Mouse (Mus musculus) right cerebral cortex, postnatal 36 days (tissue): Measurements from ENCODE around the gene Tmem88b.
A peak's percentile ranks its signal among the peaks of the same experiment; 100 is the strongest.
"Not testable (repeated sequence)": the region's sequence is repeated elsewhere in the genome, so short reads cannot be mapped to it uniquely, and the experiment has no call there.

Experiments used
- DNase-seq, 2 experiments: peaks; one replicate each; pipeline ENCODE4 v3.0.0; 2022; ENCODE audit warnings: low spot score in 2 of 2, mixed read lengths in 1 of 2

Gene Tmem88b

DNA sequence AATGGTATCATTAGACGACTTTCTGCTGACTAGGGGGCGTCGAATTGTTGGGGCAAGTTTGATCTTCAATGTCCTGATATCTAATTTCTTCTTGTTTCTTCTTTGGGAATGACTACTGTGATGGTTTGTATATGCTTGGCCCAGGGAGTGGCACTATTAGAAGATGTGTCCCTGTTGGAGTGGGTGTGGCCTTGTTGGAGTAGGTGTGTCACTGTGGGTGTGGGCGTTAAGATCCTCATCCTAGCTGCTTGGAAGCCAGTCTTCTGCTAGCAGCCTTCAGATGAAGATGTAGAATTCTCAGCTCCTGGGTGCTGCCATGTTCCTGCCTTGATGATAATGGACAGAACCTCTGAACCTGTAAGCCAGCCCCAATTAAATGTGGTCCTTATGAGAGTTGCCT, 3.2 kb upstream of the Tmem88b start:
- not testable (repeated sequence) for DNase-seq

DNA sequence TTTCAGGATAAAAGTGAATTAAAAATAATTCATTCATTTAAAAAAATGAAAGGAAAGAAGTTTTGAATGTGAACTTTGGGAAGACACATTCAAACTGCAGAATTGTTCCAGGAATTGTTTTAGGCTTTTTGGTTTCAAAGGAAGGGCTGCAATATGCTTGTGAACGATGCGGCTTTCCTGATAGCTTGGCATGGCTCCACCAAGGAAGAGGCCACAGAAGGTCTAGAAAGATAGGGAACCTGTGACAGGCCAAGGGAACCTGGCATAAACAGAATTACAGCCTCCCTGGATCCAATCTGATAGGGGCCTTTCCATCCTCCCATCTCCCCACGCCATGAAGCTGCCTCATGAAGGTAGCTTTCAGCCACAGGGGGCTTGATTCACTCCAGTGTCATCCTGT, 2.6 kb upstream of the Tmem88b start:
- DNase-seq = no peak

DNA sequence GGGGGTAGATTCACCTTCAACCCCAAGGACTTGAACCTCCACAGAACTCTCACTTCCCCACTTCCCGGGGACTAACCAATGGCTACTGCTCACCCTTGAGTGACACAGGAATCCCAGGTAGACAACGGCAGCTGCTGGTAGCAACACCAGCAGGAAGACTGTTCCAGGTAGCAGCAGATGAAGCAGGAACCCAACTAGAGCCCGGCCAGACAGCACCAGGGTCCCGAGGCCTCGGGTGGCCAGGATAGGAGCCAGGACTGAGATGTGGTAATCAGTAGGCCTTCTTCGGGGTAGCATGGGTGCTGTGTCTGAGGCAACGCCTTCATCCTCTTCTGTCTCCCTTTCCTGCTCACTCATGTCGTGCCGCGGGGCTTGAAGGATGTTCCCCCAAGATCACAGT, 428 bp downstream of the Tmem88b start:
- DNase-seq = no peak

DNA sequence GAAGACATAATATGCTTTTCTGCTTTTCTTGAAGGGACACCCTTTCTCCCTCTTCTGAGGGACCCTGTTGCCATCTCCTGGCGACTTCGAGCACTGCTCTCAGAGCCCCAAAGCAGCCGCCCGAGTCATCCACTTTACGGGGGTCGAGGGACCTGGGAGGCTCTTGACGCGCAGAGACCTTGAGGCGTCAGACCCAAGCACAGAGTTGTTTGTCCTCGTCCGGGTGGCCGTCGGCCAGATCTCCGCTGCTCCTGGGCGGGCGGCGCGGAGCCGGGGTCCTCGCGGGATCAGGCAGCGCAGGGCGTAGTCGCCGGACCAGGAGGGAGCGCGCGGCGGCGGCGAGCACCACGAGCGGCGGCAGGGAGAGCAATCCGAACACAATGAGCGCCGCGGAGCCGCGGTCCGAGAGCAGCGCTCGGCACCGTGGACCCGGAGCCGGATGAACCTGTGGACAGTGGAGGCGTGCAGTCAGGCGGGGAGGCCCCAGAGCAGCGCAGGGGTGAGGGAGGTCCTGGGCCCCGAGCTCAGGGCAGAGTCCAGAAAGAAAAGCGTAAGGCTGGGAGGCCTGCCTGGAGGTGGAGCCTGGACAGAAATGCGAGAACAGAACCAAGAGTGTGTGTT, 1.5 kb downstream of the Tmem88b start:
- peak in 1 of 2 experiments; percentile 62 for DNase-seq

DNA sequence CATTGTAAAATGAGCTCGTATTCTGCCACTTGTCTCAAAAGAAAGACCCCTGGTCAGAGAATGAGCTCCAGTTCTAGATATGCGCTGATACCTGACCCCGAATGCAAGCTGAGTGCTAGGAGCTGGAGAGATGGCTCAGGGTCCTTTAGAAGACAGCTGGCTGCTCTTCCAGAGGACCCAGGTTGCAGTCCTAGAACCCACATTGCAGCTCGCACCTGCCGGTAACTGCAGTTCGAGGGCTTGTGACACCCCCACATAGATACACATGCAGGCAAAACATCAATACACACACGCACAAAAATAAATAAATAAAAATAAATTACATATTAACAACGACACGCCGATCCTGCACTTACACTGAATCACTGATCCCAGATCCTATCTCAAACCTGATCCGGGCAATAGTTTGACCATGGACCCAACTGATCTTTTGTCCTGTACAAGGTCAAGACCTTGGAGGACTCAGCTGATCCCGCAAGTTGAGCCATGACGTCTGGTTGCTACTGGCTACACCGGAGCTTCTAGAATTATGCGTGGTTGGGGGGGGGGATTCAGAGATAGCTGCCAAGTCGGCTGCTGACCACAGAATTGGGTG, 2.1 kb downstream of the Tmem88b start:
- no peak for DNase-seq

DNA sequence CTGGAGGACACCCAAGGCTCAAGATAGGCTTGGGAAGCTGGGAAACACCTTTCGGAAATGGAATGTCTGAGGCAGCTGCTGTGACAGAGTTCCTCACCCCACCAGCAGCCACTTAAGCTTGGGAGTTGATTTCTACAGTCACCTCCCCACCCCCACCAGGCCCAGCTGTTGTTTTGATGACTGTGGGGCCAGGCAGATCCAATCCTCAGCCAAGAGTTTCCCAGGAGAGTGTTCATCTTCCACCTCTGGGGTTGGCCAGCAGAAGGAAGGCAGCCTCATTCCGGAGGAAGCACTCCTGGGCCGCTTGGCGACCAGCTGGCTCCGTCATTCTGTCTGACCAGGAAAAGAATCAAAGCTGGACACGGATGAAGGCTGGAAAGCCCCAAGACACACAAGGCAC, 4.8 kb downstream of the Tmem88b start:
- DNase-seq = no peak

DNA sequence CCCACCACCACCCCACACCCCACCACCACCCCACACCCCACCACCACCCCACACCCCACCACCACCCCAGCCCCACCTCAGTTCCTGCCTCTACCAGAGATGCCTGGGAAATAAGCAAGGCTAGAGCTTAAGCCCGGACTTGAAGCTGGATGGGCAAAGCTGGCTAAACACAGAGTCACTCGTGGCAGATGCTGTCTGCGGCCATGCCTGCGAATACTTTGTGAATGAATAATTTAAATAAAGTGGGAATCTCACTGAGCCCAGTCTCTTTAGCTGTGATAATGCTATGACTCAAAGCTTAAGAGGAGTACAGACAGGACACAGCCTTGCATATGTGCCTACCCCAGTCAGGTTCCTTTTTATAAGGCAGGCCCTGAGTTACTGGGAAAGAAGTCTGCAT, 6.2 kb downstream of the Tmem88b start:
- no peak for DNase-seq

DNA sequence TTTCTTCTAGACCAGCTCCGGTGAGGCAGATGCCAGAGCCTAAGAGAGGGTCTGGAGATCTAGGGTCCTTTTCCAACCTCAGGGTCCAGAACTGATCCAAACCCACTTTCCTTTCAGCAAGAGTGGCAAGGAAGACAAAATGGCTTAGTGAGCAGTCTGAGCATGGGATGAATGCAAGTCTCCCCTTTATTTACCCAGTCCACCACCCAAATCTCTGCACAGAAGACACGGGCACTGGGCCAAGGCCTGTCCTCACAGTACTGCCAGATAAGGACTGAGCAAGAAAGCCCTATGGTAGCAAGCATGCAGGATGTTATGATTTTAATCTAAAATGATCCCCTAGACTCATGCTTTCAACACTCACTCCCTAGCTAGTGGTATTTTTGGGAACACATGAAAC, 7.9 kb downstream of the Tmem88b start:
- no peak for DNase-seq

DNA sequence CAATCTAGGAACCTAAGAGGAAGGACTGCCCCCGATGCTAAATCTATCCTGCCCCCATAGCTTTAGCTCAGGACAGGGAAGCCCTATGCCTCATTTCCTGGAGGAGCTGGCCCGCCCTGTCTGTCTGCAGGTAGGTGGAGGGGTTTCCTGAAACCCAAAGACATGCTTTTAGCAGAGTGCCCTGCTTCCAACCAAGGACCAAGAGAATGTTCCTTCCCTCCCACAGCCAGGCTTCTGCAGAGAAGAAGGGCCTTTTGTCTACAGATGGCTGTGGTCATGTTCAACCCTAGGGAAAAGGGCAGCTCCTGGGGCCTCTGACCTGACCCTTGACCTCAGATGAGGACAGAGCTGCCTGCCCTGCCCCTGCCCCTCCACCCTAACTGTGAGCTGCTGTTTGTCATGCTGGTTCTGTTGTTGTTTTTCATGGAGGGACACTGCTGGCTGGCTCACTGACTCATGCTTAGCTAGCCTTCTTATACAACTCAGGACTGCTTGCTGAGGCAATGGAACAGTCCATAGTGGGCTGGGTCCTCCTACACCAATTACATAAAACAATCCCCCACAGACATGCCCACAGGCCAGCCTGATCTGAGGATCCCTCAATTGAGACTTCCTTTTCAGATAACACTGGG, 8.9 kb downstream of the Tmem88b start:
- DNase-seq = no peak

DNA sequence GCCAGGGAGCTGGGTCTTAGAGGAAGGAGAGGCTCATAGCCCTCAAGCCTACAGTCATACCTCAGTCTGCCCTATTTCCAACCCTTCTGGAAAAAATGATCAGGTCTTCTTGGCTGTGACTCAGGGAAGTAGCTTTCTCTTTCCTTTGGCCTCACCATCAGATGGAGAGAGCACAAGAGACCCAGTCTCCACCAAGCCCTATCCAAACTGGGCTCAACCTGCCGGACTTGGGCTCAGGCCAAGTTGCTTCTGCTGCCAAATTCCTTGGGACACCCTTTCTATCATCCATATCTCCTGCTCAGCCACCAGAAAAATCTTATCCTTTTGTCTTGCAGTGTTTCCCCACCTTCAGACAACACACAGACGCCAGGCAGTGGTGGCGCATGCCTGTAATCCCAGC, 9.8 kb downstream of the Tmem88b start:
- DNase-seq = no peak

DNA sequence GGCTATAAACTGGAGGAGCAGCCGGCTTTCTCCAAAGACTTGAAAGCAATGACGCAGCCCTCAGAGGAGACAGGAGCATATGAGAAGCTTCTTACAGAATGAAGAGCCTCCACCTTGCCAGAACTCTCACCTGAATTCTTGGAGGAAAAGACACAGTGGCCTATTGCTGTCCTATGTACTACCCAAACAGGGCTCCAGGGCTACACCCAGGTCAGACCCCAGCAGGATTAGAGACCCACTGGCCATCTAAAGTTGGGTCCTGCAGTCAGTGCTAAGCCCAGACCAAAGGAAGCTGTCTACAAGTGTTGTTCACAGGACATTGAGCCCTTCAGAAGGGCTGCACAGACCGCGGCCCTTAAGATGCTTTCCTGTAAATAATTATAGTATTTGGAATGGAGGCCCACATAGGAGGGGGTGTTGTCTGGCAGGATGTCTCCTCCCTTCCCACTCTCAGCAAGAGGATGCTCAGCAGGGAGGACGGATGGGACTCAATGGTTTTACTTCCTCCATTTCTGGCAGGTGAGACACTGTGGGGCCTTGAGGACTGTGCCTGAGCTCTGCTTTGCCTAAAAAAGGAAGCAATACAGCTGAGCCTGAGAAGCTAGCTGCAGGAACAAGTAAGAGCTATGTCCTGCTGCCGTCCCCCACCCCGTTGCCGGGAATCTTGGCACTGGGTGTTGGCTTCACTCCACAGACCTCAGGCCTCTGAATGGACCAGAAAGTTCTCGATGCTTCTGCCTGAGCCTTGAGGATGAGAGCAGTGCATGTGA, 10.5 kb downstream of the Tmem88b start:
- DNase-seq = no peak

DNA sequence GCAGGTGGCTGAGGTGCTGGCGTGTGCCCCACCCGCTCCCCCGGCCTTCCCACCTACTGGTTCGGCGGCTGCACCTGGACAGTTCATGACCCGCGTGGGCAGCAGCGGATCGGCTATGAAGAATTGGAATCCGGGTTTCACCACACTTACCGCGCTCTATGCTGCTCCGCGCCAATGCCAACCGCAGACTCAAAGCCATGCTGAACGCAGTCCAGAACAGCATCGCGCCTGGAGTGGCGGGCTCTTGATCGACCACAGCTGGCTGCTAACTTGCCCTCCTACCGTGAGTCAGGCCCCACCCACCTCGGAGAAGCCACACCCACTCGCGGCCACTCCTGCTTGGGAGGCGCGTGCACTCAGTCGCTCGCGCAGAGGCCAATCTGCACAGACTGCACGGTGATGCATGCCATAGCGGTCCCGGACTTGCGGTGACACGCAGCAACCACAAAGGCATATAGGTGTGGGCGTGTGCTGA, 11.4 kb downstream of the Tmem88b start, which contains the start of gene Vwa1:
Gene Vwa1, minus strand, starts transcription at position 419 of the 475 bp plus-strand sequence.
- peak; percentile 83 to 85 for DNase-seq

DNA sequence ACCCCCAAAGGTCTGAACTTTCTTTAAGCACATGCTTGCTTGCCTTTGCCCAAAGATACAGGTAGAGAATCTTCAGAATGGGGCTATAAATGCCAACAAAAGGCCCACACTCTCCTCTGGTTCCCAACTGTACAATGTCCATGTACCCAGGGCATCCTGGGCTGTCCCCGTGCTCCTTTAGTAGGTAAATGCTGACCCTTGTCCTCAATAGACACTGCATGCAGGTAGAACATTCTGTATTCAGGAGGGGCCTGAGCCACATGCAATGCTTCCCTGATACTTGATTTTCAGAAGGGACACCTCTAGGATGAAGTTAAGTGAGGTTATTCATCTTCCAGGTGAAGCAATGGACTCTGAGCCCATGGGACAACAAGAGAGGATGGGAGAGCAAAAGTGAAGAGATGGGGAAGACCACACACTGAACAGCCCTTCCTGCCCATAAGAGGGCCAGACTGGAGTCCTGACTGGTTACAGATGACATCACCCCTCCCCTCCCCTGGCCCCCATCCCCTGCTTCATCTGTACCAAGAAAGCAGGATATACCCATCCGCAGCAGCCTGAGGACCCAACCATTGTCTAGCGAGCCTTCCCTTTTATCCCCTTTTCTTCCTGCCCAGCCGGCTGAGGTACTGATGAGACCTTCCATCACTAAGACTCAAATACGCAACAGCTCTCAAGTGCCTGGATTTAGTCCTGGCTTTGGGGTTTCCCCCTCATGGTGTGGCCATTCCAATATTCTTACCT, 12.2 kb downstream of the Tmem88b start:
- DNase-seq = no peak

DNA sequence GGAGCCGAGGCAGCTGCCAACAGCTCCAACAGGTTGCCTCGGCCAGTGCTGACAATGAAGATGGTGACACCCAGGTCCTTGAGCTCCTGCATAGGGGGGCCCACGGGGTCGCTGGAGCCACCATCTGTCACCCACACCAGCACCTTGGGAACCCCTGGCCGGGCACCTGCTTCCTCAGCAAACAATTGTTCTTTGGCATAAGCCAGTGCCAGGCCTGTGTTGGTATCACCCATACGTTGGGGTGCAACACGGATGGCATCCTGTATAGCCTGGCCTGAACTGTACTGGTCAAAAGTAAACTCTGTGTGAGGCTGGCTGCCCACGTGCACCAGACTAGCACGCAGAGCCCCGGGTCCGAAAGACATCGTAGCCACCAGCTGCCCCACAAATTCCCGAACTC, 12.9 kb downstream of the Tmem88b start:
- DNase-seq = no peak

DNA sequence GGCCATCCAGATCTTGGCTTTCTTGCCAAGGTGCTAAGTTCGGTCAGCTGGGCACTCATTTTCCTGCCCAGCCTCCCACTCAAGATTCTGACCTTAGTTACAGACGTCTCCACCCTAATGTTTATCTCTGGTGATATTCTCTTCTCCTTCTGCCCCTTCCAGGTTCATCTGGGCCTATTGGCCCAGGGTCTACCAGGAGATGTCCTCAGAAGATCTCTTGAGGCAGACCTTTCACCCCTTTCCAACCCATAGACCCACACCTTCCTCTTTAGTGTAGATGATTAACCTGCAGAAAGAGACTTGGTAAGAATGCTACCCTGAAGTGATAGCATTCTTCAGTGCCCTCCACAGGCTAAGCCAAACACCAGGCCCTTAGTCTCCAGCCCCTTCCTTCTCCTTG, 14.0 kb downstream of the Tmem88b start:
- no peak for DNase-seq

DNA sequence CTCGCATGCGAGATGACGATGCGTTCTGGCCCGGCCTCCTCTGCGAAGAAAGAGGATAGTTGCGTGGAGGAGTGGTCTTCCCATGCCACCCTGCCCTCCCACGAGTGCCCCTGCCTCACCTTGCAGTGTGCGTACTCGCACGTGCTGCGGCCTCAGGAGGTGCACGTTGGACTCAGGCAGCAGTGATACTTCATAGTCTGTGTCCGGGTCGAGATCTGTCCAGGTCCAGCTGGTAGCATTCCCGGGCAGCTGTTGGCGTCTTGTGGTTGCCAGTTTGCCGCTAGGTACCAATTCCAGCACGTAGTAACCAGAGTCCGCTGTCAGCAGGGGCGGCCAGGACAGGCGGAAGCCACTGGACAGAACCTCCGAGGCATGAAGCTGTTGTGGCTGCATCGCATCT, 15.0 kb downstream of the Tmem88b start:
- no peak for DNase-seq

DNA sequence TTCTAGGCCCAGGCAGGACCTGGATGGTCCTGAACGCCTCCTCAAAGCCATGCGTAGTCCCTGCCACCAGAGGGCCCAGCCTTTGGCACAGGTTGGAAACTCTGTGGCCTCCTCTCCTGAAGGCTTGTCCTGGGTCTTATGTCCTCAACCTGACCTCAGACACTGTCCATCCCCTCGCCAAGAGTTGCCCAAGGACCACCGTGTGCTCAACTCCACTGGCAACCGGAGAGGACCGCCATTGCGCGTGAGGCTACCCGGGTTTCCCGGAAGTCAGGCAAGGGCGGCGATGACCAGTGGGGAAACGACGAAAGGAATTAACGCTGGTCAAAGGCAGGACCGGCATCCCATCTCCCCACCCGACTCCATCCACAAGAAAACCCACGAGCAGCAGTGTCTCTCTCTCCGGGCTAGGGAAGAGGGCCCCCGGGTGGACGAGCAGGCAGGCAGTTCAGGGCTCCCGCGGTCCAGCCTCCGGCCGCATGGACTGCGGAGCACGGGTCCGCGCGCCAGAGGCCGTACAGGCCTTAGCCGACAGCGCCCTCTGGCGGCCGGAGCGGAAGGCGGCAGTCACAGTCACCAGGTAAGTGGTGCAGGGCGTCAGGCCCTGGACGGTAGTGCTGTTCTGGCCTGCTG, 15.7 kb downstream of the Tmem88b start:
- peak; percentile 81 to 87 for DNase-seq

DNA sequence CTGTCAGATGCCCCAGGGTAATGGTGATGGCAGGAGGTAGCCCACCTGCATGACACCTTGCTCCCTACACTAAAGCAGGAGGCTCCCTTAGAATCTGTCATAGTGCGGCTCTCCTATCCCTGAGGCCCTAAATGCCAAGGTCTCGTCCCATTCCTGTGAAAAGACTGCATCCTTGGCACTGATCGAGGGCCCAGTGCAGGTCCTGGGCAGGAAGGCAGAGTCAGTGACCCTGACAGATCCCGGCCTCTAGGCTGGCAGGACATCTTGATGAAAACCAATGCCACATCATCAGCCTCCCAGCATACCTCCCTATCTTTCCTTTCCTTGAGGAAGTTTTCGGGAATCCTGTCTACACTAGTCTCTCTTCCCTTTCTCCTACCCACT, 16.2 kb downstream of the Tmem88b start:
- no peak for DNase-seq

DNA sequence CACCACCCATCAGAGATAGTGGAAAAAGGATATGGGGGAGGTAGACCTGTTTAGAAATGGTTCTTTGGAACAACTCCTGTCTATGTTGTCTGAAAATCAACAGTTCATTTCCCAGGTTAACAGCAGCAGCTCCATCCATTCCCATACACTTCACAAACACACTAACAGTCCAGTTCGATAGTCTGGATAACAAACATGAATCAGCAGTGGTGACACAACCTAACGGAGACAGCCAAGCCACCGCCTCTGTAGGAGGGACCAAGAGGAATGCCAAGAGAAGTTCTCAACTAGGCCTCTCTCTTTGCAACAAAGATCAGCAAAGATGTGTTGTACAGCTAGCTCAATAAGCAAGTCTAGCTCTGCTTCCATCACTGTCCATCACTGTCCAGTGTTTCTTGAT, 23.3 kb downstream of the Tmem88b start:
- no peak for DNase-seq

DNA sequence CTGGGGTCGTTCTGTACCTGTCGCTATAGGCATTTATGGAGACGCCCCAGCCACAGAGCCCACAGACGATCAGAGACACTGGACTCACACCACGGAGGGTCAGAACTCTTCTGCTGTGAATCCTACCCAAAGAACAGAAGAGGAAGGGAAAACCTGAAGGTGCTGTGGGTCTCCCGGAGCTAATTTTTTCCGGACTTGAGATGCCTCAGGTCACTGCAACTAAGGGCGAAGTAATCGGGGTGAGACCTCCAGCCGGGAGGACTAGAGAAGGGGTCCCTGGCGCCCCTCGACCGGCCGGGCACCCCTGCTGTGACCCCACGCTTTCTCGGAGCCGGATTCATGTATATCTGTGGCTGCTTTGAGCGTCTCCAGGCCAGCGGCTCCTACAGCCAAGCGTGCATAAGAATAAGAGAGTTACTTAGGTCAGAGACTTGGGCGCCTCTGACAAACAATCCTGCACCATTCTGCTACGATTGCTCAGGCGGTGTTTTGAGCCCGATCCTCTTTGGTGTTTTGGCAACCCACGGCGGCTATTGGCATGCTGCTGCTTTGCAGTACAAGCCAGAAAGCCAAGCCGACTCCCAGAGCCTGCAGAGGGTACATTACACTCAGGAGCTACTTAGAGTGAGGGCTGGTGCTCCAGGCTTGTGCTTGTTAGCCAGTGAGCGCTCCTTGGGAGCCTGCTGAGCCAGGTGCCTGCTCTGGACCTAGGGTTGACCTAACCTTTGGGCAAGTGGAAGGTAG, 24.1 kb downstream of the Tmem88b start:
- DNase-seq = no peak
